Mouse (Mus musculus) ES-Bruce4 (cell line): ENCODE results near the gene Scn8a.

Experiments
- CTCF ChIP-seq: IDR thresholded peaks from one replicate; pipeline ENCODE4 v1.8.1; 2011; ENCODE audit warnings: low read depth, low read length
- EP300 ChIP-seq: IDR thresholded peaks from 2 replicates; pipeline ENCODE4 v1.6.1; 2011; ENCODE audit warnings: low read depth, low read length; ENCODE audit not compliant: insufficient read depth
- POLR2A ChIP-seq: IDR thresholded peaks from one replicate; pipeline ENCODE4 v1.8.1; 2011; ENCODE audit warnings: low read length; ENCODE audit not compliant: insufficient read depth

DNA sequence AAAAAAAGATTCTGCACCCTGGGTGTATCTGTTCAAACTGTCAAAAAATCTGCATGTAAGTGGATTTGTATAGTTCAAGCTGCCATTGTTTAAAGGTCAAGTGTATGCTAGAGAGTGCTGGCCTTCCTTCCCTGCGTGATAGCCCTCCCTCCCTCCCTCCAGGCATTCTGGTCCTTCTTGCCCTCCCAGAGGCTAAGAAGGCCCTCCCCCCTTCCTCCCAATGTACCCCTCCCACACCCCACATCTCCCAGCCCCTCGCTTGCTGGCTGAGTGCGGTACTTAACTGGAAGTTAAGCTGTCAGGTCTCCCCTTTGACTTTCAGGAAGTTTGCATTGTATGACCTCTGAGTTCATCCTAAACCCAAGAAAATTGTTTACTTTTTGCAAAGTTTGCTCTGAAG, 60.8 kb downstream of the Scn8a start:
- TF ChIP-seq CTCF (no peak), EP300 (0 out of 2 replicates have a peak, but pooled peaks have one; percentile 21), POLR2A (no peak)
